Mouse (Mus musculus) C2C12 (cell line): ENCODE results near the gene Hat1.

ENCODE experiments used
- CTCF ChIP-seq: IDR thresholded peaks from one replicate; pipeline ENCODE4 v1.5.1; 2011; ENCODE audit not compliant: control insufficient read depth, insufficient read depth, insufficient read length
- MAX ChIP-seq: IDR thresholded peaks from one replicate; pipeline ENCODE4 v1.6.1; 2011; ENCODE audit warnings: mild to moderate bottlenecking, control low read depth
- MYOD1 ChIP-seq: IDR thresholded peaks from one replicate; pipeline ENCODE4 v1.6.1; 2011; ENCODE audit warnings: low read depth; ENCODE audit not compliant: control insufficient read depth, insufficient read length
- MYOG ChIP-seq: IDR thresholded peaks from one replicate; pipeline ENCODE4 v1.6.1; 2011; ENCODE audit not compliant: control insufficient read depth, insufficient read length; ENCODE audit errors: extremely low read depth
- USF1 ChIP-seq: IDR thresholded peaks from one replicate; pipeline ENCODE4 v1.6.1; 2011; ENCODE audit warnings: low read depth, mild to moderate bottlenecking, control low read depth, moderate library complexity

- TF ChIP-seq CTCF (no peak), MAX (no peak), MYOD1 (no peak), MYOG (no peak), USF1 (no peak)
Observed at GRCm38 (mm10) chr2:71343884-71344640, 44.7 kb upstream of the Hat1 start.
